Mouse (Mus musculus) kidney, embryonic 16.5 days (tissue): Measurements from ENCODE around the gene Prdm16. TPM values are rescaled to one million over a fixed set of nuclear protein-coding genes. Genes with fewer than 3 reads are reported as not detected.

Experiments
- ATAC-seq: fragments of 200-750 bp; cut with Nextera tagmentation; 2 replicates; pipeline ENCODE4 v1.8.0; 2017; ENCODE audit warnings: moderate TSS enrichment; ENCODE audit not compliant: low FRiP score, low TSS enrichment
- H3K27ac ChIP-seq: fragments of 300-500 bp; sonication (generic); 2 replicates; pipeline ENCODE4 v1.5.1; 2014; ENCODE audit warnings: low read length
- H3K27me3 ChIP-seq: fragments of 300-500 bp; sonication (generic); 2 replicates; pipeline ENCODE4 v1.6.1; 2014; ENCODE audit warnings: low read length, control low read depth, mixed read lengths; ENCODE audit not compliant: insufficient read depth
- H3K36me3 ChIP-seq: fragments of 300-500 bp; sonication (generic); 2 replicates; pipeline ENCODE4 v1.6.1; 2014; ENCODE audit warnings: low read length, control low read depth, mixed read lengths; ENCODE audit not compliant: insufficient read depth
- H3K4me1 ChIP-seq: fragments of 300-500 bp; sonication (generic); 2 replicates; pipeline ENCODE4 v1.6.1; 2014; ENCODE audit warnings: low read length, control low read depth, mixed read lengths; ENCODE audit not compliant: insufficient read depth
- H3K4me2 ChIP-seq: fragments of 300-500 bp; sonication (generic); replicated peaks from 2 replicates; pipeline ENCODE4 v1.6.1; 2014; ENCODE audit warnings: low read depth, low read length
- H3K4me3 ChIP-seq: fragments of 300-500 bp; sonication (generic); 2 replicates; pipeline ENCODE4 v1.5.1; 2014; ENCODE audit warnings: mild to moderate bottlenecking, low read length
- H3K9ac ChIP-seq: fragments of 300-500 bp; sonication (generic); replicated peaks from 2 replicates; pipeline ENCODE4 v1.6.1; 2014; ENCODE audit warnings: low read length
- H3K9me3 ChIP-seq: fragments of 300-500 bp; sonication (generic); 2 replicates; pipeline ENCODE4 v1.6.1; 2016; ENCODE audit warnings: low read length, control low read depth
- WGBS: fragments of 180-500 bp; shearing (Covaris S2); extraction: QIAGEN DNeasy Blood & Tissue Kit; methylation state at CpG from one replicate; pipeline ENCODE4 v1.1.7; 2014; 5-methylcytosine and 5-hydroxymethylcytosine counted together
- polyA plus RNA-seq: library from polyadenylated mRNA; unstranded; fragments of >200 nt; fragmentation: Nextera tagmentation; extraction: Ambion mirVana; gene quantifications from 2 replicates; pipeline ENCODE4 v1.2.1, GENCODE M21; 2015

The Prdm16 gene
- polyA plus RNA-seq, 1 experiment from 2014 or later = 22.3 TPM

- no peak for ATAC-seq
- WGBS = 4% methylated on average over 20 of the region's 20 CpGs
- H3K4me1 ChIP-seq = peaks cover 14% of the 10 kb centered on the region
- H3K9me3 ChIP-seq = peaks cover 4% of the 10 kb centered on the region; the same call in 1 of the 2 replicates
- H3K27me3 ChIP-seq = peaks cover 94% of the 10 kb centered on the region
- H3K9ac ChIP-seq = peak overlapping the region; percentile 87
- H3K36me3 ChIP-seq = no peaks in the 10 kb centered on the region
- peak overlapping the region; percentile 88 for H3K4me2 ChIP-seq
- H3K27ac ChIP-seq = peak overlapping the region; percentile 76
- H3K4me3 ChIP-seq = peak overlapping the region; percentile 19
Observed at GRCm38 (mm10) chr4:154640443-154641295, 4.0 kb upstream of the Prdm16 start.

- peaks cover 94% of the 10 kb centered on the region for H3K27me3 ChIP-seq
Observed at GRCm38 (mm10) chr4:154639591-154640442, 3.1 kb upstream of the Prdm16 start.

GRCm38 (mm10) chr4:154639126-154639525 lies 2.5 kb upstream of the Prdm16 start:
- H3K9me3 ChIP-seq = no peaks in the 10 kb centered on the region
- H3K36me3 ChIP-seq = no peaks in the 10 kb centered on the region
- H3K27ac ChIP-seq = peak overlapping the region; percentile 76
- peak overlapping the region; percentile 88 for H3K4me2 ChIP-seq
- WGBS = 3% methylated on average over 7 of the region's 7 CpGs
- peak overlapping the region; percentile 87 for H3K9ac ChIP-seq
- H3K4me3 ChIP-seq = peak overlapping the region; percentile 73
- no peak for ATAC-seq
- peaks cover 98% of the 10 kb centered on the region for H3K27me3 ChIP-seq
- peaks cover 22% of the 10 kb centered on the region for H3K4me1 ChIP-seq

More at GRCm38 (mm10) chr4:154639591-154640442, 3.1 kb upstream of the Prdm16 start:
- H3K9ac ChIP-seq = peak overlapping the region; percentile 87
- no peak for ATAC-seq
- 5% methylated on average over 13 of the region's 13 CpGs for WGBS
- H3K4me2 ChIP-seq = peak overlapping the region; percentile 88
- no peaks in the 10 kb centered on the region for H3K9me3 ChIP-seq
- peak overlapping the region; percentile 73 for H3K4me3 ChIP-seq
- H3K27ac ChIP-seq = peak overlapping the region; percentile 76
- no peaks in the 10 kb centered on the region for H3K36me3 ChIP-seq
- peaks cover 22% of the 10 kb centered on the region for H3K4me1 ChIP-seq

GRCm38 (mm10) chr4:154638320-154638886 lies 1.7 kb upstream of the Prdm16 start:
- H3K27ac ChIP-seq = peak overlapping the region; percentile 94
- H3K36me3 ChIP-seq = no peaks in the 10 kb centered on the region
- H3K9me3 ChIP-seq = no peaks in the 10 kb centered on the region
- peaks cover 22% of the 10 kb centered on the region for H3K4me1 ChIP-seq
- 5% methylated on average over 15 of the region's 15 CpGs for WGBS
- H3K4me2 ChIP-seq = peak overlapping the region; percentile 88
- H3K4me3 ChIP-seq = peak overlapping the region; percentile 73
- ATAC-seq = no peak
- H3K27me3 ChIP-seq = peaks cover 98% of the 10 kb centered on the region
- peak overlapping the region; percentile 87 for H3K9ac ChIP-seq

GRCm38 (mm10) chr4:154637468-154638319 lies 1.0 kb upstream of the Prdm16 start:
- H3K4me2 ChIP-seq = peak overlapping the region; percentile 88
- under 1% methylated on average over 57 of the region's 73 CpGs for WGBS
- peaks cover 98% of the 10 kb centered on the region for H3K27me3 ChIP-seq
- ATAC-seq = no peak
- H3K4me1 ChIP-seq = peaks cover 22% of the 10 kb centered on the region
- H3K4me3 ChIP-seq = peak overlapping the region; percentile 73
- no peaks in the 10 kb centered on the region for H3K36me3 ChIP-seq
- H3K9ac ChIP-seq = peak overlapping the region; percentile 87
- H3K27ac ChIP-seq = peak overlapping the region; percentile 94
- no peaks in the 10 kb centered on the region for H3K9me3 ChIP-seq

GRCm38 (mm10) chr4:154636053-154636433 lies 630 bp downstream of the Prdm16 start:
- Histone ChIP-seq H3K4me3 (peak overlapping the region; percentile 73), H3K9me3 (no peaks in the 10 kb centered on the region), H3K9ac (peak overlapping the region; percentile 87), H3K27me3 (peaks cover 99% of the 10 kb centered on the region), H3K27ac (peak overlapping the region; percentile 94), H3K4me2 (peak overlapping the region; percentile 88), H3K4me1 (peaks cover 26% of the 10 kb centered on the region), H3K36me3 (no peaks in the 10 kb centered on the region)
- ATAC-seq = peak; percentile 70; the same call in 1 of the 2 replicates
- WGBS = under 1% methylated on average over 28 of the region's 30 CpGs

GRCm38 (mm10) chr4:154635241-154636052 lies 1.2 kb downstream of the Prdm16 start:
- Histone ChIP-seq H3K9me3 (no peaks in the 10 kb centered on the region), H3K4me1 (peaks cover 26% of the 10 kb centered on the region), H3K27me3 (peaks cover 99% of the 10 kb centered on the region), H3K4me2 (peak overlapping the region; percentile 88), H3K9ac (peak overlapping the region; percentile 87), H3K27ac (peak overlapping the region; percentile 94), H3K4me3 (peak overlapping the region; percentile 73), H3K36me3 (no peaks in the 10 kb centered on the region)
- under 1% methylated on average over 91 of the region's 94 CpGs for WGBS
- peak; percentile 46; the same call in 1 of the 2 replicates for ATAC-seq

GRCm38 (mm10) chr4:154634470-154635240 lies 2.0 kb downstream of the Prdm16 start:
- Histone ChIP-seq H3K36me3 (no peaks in the 10 kb centered on the region), H3K9ac (peak overlapping the region; percentile 87), H3K27ac (peak overlapping the region; percentile 94), H3K4me2 (peak overlapping the region; percentile 88), H3K4me3 (peak overlapping the region; percentile 73), H3K27me3 (peaks cover 98% of the 10 kb centered on the region), H3K9me3 (no peaks in the 10 kb centered on the region), H3K4me1 (peaks cover 26% of the 10 kb centered on the region)
- WGBS = 8% methylated on average over 44 of the region's 44 CpGs
- ATAC-seq = no peak
